Mouse (Mus musculus) adrenal gland, adult 18-20 months (tissue): ENCODE measurements at regions not wholly inside any gene's neighbourhood (a gene's known extent, or its start where the extent isn't known, plus 50 kb on each side); places are given as distances from the start of the nearest gene placed in this dataset.
"Not testable (repeated sequence)": the region's sequence is repeated elsewhere in the genome, so short reads cannot be mapped to it uniquely, and the experiment has no call there.

Experiments
- DNase-seq, 2 experiments: peaks; one replicate each; pipeline ENCODE4 v3.0.0; 2021 to 2022; ENCODE audit warnings: low spot score in 2 of 2

- no peak for DNase-seq
These were observed 396.5 kb upstream of the Kcnh7 start for GRCm38 (mm10) chr2:63580489-63581139.

DNA sequence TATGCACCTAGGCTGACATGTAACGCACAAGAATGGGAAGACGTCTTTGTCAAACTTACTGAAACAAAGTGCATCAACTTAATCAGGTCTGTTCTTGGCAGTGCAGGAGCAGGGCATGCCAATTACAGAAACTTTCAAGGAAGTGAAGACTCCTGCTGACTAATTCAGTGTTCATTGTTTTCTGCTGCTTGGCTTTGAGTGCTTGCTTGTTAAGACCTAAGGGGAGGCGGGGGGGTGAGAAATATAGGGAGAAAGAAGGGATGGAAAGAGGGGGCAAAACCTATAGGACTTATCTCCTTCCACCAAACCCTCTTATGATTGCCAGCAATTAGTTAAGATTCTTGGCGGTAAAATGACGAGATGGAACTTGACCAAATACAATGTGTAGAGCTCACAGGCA is 391.1 kb upstream of the Kcnh7 start:
- no peak for DNase-seq

DNA sequence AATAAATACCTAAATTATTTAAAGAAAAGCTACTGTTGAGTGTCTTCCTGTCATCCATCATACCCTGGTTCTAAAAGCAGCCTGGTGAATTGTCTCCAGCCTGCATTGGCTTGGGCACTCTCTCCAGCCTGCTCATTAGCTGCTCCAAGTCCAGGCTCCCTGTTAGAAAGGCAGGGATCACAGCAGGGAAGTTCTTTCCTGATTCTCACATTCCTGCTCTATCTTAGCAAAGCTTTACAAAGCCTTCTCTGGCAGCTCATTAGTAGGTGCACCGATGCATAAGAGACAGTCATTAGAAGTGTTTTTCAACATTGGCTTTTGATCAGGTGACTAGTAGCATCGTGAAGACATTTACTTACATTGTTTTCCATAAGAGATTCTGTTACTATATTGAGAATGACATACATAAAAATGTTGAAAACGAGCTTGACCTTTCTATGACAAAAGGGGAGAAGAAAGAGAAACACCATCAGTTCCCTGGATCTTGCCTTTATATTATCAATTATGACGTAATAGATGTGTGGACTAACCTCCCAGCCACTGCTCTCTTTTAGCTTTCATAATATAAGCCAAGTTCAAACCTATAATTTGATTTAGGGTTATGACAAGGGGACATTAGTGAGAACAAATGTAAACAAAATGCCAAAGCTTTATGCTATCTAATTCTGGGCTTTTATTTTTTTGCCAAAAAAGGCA is 390.1 kb upstream of the Kcnh7 start:
- DNase-seq = no peak

DNA sequence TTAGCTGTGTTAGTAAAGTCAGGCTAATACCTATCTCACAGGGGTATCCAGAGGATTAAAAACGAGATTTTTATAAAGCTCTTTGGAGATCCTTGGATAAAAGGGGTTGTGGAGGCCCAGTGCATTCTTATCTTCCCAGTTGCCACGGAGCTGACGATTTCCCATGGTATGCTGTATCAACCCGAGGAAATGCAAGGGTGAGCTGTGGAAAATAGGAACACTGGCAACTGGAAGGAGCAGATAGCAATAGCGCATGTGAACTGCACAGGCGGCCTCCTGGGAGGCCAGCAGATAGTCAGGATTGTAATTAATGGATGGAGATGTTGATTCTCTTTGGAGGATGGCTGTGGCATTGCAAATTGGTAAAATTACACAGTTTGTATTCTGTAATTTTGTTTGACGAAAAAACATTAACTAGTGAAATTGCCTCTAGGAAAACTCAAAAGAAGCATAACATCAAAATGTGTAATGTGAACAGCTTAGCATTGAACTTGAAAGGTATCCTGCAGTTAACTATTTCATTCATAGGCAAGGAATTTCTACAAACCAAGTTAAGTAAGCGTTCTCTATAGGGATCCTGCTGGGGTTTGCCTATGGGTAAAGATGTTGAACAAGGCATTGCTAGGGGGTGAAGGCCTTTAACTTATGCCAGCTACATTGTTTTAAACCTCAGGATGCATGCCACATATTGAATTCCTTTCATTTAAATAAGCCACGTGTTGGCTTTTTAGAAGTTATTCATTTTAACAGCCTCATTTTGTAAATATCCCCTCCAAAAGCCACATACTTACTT is 389.1 kb upstream of the Kcnh7 start:
- DNase-seq = no peak

GRCm38 (mm10) chr2:63556858-63557419 is 372.9 kb upstream of the Kcnh7 start:
- DNase-seq = no peak

GRCm38 (mm10) chr2:63541836-63542235 is 357.7 kb upstream of the Kcnh7 start:
- not testable (repeated sequence) for DNase-seq

DNA sequence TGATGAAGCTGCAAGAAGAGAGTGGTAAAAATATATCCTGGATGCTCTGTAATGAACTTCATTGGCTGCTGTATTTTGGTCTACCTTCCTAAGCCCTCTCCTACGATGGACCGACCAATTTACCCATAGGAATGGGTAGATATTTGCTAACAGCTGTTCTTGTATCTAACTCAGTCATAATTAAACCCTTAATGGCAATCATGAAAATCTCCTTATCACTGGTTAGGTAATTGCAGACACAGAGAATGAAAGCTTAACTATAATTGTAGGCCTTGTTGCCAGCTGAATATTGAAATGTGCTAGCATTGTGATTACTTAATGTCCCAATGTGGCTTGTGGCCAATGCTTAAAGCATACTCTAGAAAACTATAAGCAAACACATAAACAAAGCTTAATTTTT is 334.4 kb upstream of the Kcnh7 start:
- no peak for DNase-seq

GRCm38 (mm10) chr2:63513554-63514226 is 329.6 kb upstream of the Kcnh7 start:
- DNase-seq = no peak

- DNase-seq = peak in 1 of 2 experiments; percentile 29
These were observed 319.9 kb upstream of the Kcnh7 start for GRCm38 (mm10) chr2:63503939-63504338.

- no peak for DNase-seq
These were observed 292.3 kb upstream of the Kcnh7 start for GRCm38 (mm10) chr2:63476411-63476810.

DNA sequence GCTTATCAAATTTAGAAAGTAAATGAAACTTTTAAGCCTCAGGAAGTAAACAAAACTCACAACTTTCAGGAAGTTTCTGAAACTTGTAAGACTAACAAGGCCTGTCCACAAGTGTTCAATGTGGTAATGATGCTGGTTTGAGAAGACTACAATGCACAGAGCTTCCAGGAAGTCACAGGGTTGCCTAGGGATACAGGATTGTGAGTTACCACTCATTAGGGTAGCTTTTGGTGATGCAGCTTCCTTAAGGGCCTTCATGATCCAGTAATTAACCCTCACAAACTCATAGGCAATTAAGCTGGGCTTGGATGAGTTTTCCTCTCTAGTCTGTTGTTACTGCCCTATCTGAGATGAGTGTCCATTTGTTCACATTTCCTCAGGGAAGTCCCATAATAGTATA is 291.2 kb upstream of the Kcnh7 start:
- DNase-seq = no peak

DNA sequence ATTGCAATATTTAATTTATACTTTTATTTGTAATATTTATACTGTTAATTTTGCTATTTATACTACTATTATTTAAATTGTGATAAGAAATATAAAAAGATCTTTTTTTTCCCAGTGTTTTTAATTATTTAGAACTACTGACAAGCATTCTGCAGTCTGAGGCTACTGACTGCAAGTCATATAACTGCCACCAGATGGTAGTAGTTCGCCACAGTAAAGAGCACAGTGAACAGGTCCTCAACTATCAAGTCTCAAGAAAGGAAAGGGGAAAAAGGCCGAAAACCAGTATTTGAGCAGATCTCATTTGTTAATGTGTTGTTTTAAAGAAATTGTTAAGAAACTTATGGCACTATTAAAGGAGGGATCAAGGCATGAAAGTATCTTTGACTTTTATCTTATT is 289.6 kb upstream of the Kcnh7 start:
- peak in 1 of 2 experiments; percentile 12 for DNase-seq

- no peak for DNase-seq
These were observed 288.2 kb upstream of the Kcnh7 start for GRCm38 (mm10) chr2:63472248-63472647.

- DNase-seq = no peak
These were observed 275.0 kb upstream of the Kcnh7 start for GRCm38 (mm10) chr2:63459112-63459511.

- DNase-seq = no peak
These were observed 270.4 kb upstream of the Kcnh7 start for GRCm38 (mm10) chr2:63454263-63455011.

DNA sequence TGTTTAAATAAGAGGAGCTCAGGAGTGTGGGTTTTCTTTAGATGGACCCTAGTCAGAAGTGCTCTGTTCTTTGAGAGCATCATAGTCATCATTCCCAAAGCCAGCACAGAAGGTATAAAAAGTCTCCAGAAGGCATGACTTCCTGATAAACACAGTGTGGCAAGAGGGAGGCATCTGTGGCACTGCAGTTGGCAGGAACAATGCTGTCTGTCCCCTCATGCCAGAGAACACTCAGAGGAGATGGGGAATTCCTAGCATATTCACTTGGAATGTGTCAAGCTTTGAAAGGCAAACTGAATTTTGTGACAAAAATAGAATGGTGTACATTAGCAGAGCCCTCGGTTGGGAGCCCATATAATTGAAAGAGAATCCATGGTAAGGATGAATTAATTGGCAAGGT is 268.8 kb upstream of the Kcnh7 start:
- no peak for DNase-seq

GRCm38 (mm10) chr2:63452164-63452563 is 268.1 kb upstream of the Kcnh7 start:
- DNase-seq = no peak

- no peak for DNase-seq
These were observed 250.2 kb upstream of the Kcnh7 start for GRCm38 (mm10) chr2:63434327-63434726.

GRCm38 (mm10) chr2:63405405-63405804 is 221.3 kb upstream of the Kcnh7 start:
- DNase-seq = no peak
